Mouse (Mus musculus): ENCODE measurements around the gene Ncaph2.
A peak's percentile ranks its signal among the peaks of the same experiment; 100 is the strongest.

The Ncaph2 gene

DNA sequence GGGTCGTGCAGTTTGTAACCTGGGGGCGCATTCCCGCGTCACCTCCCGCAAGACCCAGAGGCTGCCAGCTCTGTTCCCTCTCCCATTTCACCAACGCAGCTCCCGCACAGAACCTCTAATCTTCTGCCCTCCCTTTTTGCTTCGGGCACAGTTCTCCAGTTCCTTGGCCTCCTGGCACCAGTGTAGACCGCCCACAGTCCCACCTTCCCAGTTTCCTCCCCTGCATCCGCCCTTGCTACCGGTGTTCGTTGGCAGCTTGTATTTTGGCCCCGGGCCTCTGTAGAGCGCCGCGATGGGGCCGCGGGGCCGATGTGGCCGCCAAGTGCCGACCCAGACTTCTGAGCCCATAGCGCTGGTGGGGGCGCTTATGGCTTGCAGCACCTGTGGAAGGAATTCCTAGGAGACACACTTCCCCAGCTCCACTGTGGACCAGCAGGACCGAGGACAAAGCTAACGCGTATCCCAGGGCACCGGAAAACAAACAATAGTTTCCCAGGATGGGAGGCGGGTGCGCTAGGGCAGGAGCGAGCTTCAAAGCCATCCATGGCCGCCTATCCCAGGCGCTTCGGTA lies 23.4 kb downstream of the Ncaph2 start, which contains the start of gene Odf3b:
Odf3b (minus strand) TSS at position 452 of the 571 bp plus-strand sequence.
- no peak for DNase-seq (ENCODE audit: low read depth, low spot score)

DNA sequence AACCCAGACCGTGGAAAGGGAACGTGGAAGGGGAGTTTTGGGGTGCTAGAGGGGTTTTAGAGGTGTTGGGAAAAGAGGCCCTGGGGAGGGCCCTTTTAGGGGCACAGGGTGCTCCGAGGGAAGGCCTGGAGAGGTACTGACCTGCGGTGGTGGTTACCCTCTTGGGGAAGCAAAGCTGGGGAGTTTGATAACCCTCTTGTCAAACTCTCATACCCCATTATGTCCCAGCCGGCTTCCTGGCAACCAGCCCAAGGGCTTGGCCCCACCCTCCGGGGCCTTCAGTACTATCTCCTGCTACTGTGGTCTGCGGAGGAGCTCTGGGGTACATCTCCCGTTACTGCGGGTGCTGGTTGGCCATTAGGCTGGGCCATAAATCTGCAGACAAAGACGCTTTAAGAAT lies 23.9 kb downstream of the Ncaph2 start:
- no peak for DNase-seq (ENCODE audit: low read depth, low spot score)

DNA sequence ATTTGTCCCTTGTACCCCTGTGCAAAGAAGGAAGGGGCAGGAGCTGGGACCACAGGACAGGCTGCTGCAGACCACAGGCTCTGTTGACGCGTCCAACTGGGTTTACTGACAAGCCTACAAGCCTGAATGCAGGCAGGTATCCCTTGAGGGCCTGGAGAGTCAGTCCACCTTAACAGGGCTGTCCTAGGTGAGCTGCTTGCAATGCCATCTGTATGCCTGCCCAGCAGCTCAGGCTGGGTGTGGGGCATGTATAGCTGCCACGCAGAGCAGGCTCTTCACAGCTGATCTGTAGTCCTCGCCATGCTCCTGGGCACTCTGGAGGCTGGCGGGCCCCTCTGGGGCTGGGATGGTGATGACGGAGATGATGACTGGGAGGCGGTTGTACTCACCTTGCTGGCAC lies 29.1 kb downstream of the Ncaph2 start, which contains the start of gene Klhdc7b:
Klhdc7b (plus strand) TSS at position 301 of the 400 bp plus-strand sequence.
- no peak for DNase-seq (ENCODE audit: low read depth, low spot score)

DNA sequence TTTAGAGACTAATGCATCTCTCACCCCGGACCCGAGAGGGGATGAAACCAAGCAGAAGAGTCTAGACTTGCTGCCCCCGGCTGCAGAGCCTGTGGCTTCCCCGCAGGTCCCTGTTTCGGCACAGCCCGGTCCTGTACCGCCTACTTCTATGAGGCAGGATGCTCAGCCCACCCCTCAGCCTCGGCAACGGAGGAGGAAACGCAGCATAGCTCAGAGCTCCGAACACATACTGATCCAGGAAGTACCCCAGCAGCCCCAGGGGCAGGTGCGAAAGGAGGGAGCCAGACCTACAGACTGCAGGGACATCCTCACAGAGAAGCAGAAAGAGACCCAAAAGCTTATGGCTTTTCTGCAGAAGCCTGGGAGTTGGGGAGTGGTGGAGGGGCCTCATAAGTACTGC lies 31.6 kb downstream of the Ncaph2 start:
- DNase-seq (ENCODE audit: low read depth, low spot score): no peak

DNA sequence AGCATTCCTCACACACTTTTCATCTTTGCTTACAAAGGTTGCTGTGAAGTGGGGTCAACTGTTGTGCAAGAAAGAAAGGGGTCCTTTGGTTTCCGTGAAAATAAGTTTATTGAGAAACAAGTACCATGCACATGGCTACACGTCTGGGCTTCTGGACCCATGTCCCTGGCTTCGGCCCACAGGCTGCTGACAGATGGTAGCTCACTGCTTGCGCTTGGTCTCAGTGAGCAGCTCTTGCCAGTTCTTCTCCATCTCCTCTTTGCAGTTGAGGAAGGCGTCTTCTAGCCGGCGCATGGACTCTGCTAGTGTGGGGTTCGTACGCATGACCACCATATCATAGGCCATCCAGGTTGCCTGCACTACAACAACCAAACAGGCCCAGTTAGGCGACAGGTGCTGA lies 34.6 kb downstream of the Ncaph2 start:
- no peak for DNase-seq (ENCODE audit: low read depth, low spot score)

DNA sequence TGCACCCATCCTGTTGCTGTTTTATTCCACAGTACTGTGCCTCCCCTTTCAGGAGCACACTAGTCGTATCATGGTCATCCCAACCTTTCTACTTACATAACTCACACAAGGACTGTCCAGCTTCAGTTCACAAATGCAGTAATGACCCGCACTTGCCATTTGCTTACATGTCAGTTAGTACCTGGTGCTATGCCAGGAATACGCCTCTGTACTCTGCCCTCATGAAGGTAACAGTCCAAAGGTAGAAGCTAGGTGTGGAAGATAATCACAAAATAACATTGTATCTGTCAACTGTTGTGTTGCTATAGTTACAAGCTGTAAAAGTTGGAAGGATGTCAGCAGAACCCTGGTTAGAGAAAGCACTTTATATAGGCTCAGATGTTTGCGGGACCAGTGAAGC lies 41.4 kb downstream of the Ncaph2 start:
- DNase-seq (ENCODE audit: low read depth, low spot score): no peak

DNA sequence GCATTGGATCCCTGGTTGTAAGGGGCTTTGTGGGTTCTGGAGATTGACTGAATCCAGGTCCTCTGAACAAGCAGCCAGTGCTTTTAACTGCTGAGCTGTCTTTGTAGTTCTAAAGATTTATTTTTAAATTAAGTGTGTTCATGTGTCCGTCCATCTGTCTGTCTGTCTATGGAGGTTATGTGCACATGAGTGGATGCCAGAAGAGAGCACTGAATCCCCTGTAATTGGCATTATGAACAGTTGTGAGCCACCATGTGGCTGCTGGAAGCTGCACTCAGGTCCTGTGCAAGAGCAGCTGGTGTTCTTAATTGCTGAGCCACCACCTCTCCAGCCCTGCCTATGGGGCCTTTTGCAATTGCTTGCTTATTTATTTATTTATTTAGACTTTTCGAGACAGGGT lies 42.6 kb downstream of the Ncaph2 start:
- no peak for DNase-seq (ENCODE audit: low read depth, low spot score)

DNA sequence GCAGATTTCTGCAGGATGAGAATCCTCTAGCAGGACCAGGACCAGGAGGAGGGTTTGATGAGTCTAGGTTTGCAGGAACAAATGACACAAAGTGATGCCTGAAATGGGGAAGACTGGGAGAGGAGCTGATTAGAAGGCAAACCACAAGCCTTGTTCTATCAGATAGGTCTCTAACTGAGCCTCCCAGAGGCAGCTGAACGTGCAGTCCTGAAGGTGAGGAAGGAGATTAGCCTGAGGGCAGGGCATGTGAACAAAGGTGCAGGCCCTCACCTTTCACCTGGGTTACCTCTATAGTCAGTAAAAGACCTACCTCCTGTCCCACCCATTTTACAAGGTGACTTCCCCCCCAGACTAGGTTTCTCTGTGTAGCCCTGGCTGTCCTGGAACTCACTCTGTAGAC lies 44.2 kb downstream of the Ncaph2 start:
- DNase-seq (ENCODE audit: low read depth, low spot score): no peak

DNA sequence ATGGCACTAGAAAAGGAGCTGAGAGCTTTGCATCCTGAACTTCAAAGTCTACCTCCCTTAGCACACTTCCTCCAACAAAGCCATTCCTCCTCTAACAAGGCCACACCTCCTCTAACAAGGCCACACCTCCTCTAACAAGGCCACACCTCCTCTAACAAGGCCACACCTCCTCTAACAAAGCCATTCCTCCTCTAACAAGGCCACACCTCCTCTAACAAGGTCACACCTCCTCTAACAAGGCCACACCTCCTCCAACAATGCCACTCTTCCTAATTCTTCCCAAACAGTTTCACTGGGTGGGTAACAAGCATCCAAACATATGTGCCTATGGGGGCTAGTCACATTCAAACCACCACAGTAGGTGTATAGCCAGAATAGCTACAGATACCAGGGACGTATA lies 47.0 kb downstream of the Ncaph2 start:
- peak; percentile 74 for DNase-seq (ENCODE audit: low read depth, low spot score)

DNA sequence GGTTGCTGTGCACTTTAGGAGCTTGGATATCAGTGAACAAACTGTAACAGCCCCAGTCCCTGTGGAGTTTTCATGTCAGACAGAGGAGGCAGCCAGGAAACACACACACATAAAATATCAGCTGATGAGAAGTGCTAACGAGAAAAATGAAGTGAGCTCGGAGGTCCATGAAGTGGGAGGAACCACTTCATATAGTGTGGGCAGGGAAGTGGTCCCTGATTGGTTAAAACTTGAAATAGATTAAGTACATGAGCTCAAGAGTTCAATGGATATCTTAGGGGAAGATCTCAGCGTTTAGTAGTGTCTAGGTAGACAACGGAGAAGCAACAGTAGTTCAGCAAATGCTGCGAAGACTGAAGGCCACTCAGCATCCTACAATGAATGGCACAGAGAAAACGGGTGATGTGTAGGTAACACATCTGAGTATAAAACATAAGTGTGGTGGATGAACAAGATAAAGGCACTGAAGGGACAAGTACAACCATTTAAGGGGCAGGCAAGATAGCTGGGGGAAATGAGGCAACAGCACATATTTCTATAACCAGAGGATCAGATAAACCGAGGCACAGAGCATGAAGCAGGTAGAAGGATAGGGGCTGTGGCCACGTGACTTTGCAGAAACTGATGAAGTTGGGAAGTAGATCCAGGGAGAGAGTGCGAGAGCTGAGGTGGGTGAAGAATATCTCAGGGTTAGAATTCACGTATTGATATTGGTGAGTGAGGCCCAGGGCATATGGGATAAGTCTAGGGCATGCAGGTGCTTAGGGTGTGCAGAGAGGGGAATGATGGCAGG lies 49.5 kb downstream of the Ncaph2 start:
- DNase-seq (ENCODE audit: low read depth, low spot score): no peak

DNA sequence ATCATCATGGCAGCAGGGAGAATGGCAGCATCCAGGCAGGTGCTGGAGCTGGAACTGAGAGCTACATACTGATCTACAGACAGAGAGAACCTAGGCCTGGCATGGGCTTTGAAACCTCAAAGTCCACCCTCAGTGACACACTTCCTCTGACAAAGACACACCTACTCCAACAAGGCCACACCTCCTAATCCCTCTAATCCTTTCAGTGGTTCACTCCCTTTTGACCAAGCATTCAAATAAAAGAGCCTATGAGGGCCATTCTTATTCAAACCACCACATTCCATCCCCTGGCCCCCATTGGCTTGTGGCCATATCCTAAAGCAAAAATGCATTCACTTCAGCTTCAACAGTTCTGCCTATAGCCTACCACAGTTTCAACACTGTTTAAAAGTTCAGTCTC lies 51.2 kb downstream of the Ncaph2 start:
- peak; percentile 57 for DNase-seq (ENCODE audit: low read depth, low spot score)

DNA sequence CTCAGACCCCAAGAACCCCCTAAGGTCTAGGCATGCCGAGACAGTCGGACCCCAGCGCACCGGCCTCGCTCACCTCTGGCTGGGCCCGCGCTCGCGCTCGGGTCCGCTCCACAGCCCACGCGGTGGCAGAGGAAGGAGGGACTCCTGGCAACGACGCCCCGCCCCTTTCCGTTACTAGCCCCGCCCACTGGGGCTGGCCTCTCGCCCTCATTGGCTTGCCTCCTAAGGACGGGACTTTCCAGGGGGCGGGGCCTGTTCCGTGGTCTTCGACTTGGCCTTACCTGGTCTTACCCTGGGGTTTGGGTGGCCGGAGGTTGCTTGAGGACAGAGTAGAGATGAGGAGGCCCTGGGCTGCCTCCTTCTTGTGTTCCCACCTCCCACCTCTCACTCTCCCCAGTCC lies 54.6 kb downstream of the Ncaph2 start, which contains the start of gene Syce3:
Syce3 (minus strand) TSS at position 386 of the 400 bp plus-strand sequence.
- peak; percentile 89 for DNase-seq (ENCODE audit: low read depth, low spot score)

DNA sequence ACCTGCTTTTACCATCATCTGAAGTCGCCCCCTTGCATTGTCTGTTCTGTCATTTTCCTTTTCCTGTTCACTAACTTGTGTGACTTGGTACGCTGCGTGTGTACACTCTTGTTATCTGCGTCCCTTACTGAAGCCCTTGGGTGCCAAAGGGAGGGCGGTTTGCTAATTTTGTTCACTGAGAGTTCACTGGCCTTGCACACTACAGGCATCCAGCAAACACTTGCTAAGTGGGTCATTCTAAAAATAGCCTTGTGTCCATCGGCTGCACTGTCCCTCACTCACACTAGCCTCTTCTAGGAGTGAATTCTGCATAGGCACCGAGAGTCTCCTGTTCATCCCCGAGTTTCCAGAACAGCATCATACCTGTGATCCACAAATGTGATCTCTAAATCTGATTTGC lies 59.8 kb downstream of the Ncaph2 start:
- DNase-seq (ENCODE audit: low read depth, low spot score): no peak

DNA sequence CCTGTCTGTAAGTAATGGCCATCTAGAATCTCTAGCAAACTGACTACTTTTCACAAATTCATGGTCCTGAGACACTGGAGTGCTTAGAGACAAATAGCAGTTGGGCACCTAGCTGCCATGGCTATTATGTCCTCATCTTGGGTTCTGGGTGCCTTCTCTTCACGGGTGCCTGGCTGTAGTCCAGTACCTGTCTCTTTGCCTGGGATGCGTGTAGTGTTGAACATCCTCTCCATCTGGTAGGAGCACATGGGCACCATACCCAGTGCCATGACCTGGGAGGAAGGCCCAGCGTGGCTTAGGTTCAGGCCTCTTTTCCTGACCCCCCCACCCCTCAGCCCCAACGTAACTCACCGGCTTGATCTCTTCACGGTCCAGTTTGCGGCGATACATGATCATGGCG lies 66.4 kb downstream of the Ncaph2 start:
- no peak for DNase-seq (ENCODE audit: low read depth, low spot score)

Data from ZHBTc4 (cell line).